Mouse (Mus musculus): Measurements from ENCODE around the gene Fgd6.

DNA sequence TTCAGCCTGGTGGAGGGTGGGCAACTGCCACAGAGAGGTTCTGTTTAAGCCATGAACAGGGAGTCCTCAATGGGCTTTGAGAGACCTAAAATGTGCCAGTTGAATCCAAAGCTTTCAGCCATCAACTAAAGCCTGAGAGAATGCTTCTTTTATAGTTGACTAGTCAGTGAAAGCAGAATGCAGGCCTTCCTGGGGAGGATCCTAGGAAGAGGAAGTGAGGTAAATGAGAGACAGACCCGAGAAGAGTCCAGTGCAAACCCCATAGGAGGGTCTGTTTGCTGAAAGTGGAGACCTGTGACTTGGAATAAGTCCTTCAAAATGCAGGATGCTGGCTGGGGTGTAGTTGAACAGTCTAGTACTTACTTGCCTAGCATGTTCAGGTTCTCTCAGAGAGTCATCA, 11.2 kb downstream of the Fgd6 start:
- no peak for TF ChIP-seq CTCF (IDR thresholded peaks at IDR 0.05; ENCODE audit: low read depth, low read length)
- TF ChIP-seq POLR2A (IDR thresholded peaks at IDR 0.05; ENCODE audit: insufficient read depth, low read length): no peak

Data from ES-Bruce4 (cell line).